Mouse (Mus musculus): ENCODE measurements around the gene Atg101. TPM values are rescaled to one million over a fixed set of nuclear protein-coding genes. Genes with fewer than 3 reads are reported as not detected.

Atg101 gene
- total and polyA plus RNA-seq, 2 experiments = 63.2 to 89.3 TPM

GRCm38 (mm10) chr15:101306459-101306858 lies 22.4 kb downstream of the Atg101 start:
- H3K27me3 ChIP-seq (ENCODE audit: control insufficient read depth, insufficient read depth, low read length) = no peaks in the 10 kb centered on the region
- no peaks in the 10 kb centered on the region for H3K79me2 ChIP-seq (ENCODE audit: control insufficient read depth, insufficient read depth, low read length)
- TF ChIP-seq CTCF (IDR thresholded peaks at IDR 0.05; ENCODE audit: low read depth, low read length) = no peak
- TF ChIP-seq POLR2A (IDR thresholded peaks at IDR 0.05; ENCODE audit: extremely low read depth, insufficient read depth, low read length) = no peak
- no peak overlapping the region for H3K27ac ChIP-seq (replicated peaks; ENCODE audit: insufficient read depth, low read depth, low read length)
- H3K4me3 ChIP-seq (ENCODE audit: insufficient read depth, low read depth, low read length) = no peak overlapping the region
- no peak for DNase-seq (ENCODE audit: extremely low read depth, low read depth, low spot score)
- no peaks in the 10 kb centered on the region for H3K4me1 ChIP-seq (ENCODE audit: control insufficient read depth, insufficient read depth, low read length)
- no peak overlapping the region for H3K9ac ChIP-seq (ENCODE audit: low read depth, low read length)
- 83% methylated on average over 4 of the region's 4 CpGs for WGBS
- H3K36me3 ChIP-seq (ENCODE audit: control insufficient read depth, insufficient read depth, low read length) = no peaks in the 10 kb centered on the region

GRCm38 (mm10) chr15:101308440-101309348 lies 24.6 kb downstream of the Atg101 start:
- TF ChIP-seq CTCF (IDR thresholded peaks at IDR 0.05; ENCODE audit: low read depth, low read length) (no peak), POLR2A (IDR thresholded peaks at IDR 0.05; ENCODE audit: extremely low read depth, insufficient read depth, low read length) (no peak)
- Histone ChIP-seq H3K79me2 (ENCODE audit: control insufficient read depth, insufficient read depth, low read length) (no peaks in the 10 kb centered on the region), H3K4me1 (ENCODE audit: control insufficient read depth, insufficient read depth, low read length) (no peaks in the 10 kb centered on the region), H3K27ac (replicated peaks; ENCODE audit: insufficient read depth, low read depth, low read length) (no peak overlapping the region), H3K4me3 (ENCODE audit: insufficient read depth, low read depth, low read length) (no peak overlapping the region), H3K27me3 (ENCODE audit: control insufficient read depth, insufficient read depth, low read length) (no peaks in the 10 kb centered on the region), H3K36me3 (ENCODE audit: control insufficient read depth, insufficient read depth, low read length) (no peaks in the 10 kb centered on the region), H3K9ac (ENCODE audit: low read depth, low read length) (no peak overlapping the region)
- no peak for DNase-seq (ENCODE audit: extremely low read depth, low read depth, low spot score)
- WGBS = 75% methylated on average over 13 of the region's 13 CpGs

- WGBS = 48% methylated on average over 5 of the region's 5 CpGs
- H3K27me3 ChIP-seq (ENCODE audit: control insufficient read depth, insufficient read depth, low read length) = no peaks in the 10 kb centered on the region
- DNase-seq (ENCODE audit: extremely low read depth, low read depth, low spot score) = no peak
- no peaks in the 10 kb centered on the region for H3K4me1 ChIP-seq (ENCODE audit: control insufficient read depth, insufficient read depth, low read length)
- no peak overlapping the region for H3K9ac ChIP-seq (ENCODE audit: low read depth, low read length)
- no peaks in the 10 kb centered on the region for H3K36me3 ChIP-seq (ENCODE audit: control insufficient read depth, insufficient read depth, low read length)
- no peak overlapping the region for H3K27ac ChIP-seq (replicated peaks; ENCODE audit: insufficient read depth, low read depth, low read length)
- H3K4me3 ChIP-seq (ENCODE audit: insufficient read depth, low read depth, low read length) = no peak overlapping the region
- H3K79me2 ChIP-seq (ENCODE audit: control insufficient read depth, insufficient read depth, low read length) = no peaks in the 10 kb centered on the region
- no peak for TF ChIP-seq CTCF (IDR thresholded peaks at IDR 0.05; ENCODE audit: low read depth, low read length)
- no peak for TF ChIP-seq POLR2A (IDR thresholded peaks at IDR 0.05; ENCODE audit: extremely low read depth, insufficient read depth, low read length)
Observed at GRCm38 (mm10) chr15:101309493-101309892, 25.4 kb downstream of the Atg101 start.

GRCm38 (mm10) chr15:101311087-101311770 lies 27.2 kb downstream of the Atg101 start:
- TF ChIP-seq POLR2A (IDR thresholded peaks at IDR 0.05; ENCODE audit: extremely low read depth, insufficient read depth, low read length) (no peak), CTCF (IDR thresholded peaks at IDR 0.05; ENCODE audit: low read depth, low read length) (no peak)
- H3K4me3 ChIP-seq (ENCODE audit: insufficient read depth, low read depth, low read length) = no peak overlapping the region
- 65% methylated on average over 14 of the region's 15 CpGs for whole genome bisulfite sequencing

DNA sequence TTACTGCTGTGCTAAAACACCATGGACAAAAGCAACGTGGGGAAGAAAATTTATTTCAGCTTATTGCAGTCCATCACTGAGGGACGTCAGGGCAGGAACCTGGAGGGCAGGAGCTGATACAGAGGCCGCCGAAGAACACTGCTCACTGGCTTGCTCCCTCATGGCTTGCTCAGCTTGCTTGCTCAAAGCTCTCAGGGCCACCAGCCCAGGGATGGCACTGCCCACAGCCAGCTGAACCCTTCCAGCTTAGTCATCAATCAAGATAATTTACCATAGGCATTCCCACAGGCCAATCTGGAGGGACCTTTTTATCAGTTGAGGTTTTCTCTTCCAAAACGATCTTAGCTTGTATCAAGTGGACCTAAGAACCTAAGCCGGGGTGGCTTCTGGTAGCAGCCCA lies 27.9 kb downstream of the Atg101 start:
- no peak for TF ChIP-seq CTCF (IDR thresholded peaks at IDR 0.05; ENCODE audit: low read depth, low read length)
- no peak for TF ChIP-seq POLR2A (IDR thresholded peaks at IDR 0.05; ENCODE audit: extremely low read depth, insufficient read depth, low read length)
- no peak overlapping the region for H3K27ac ChIP-seq (replicated peaks; ENCODE audit: insufficient read depth, low read depth, low read length)

More at GRCm38 (mm10) chr15:101311087-101311770, 27.2 kb downstream of the Atg101 start:
- Histone ChIP-seq H3K27ac (replicated peaks; ENCODE audit: insufficient read depth, low read depth, low read length) (no peak overlapping the region), H3K27me3 (ENCODE audit: control insufficient read depth, insufficient read depth, low read length) (no peaks in the 10 kb centered on the region), H3K9ac (ENCODE audit: low read depth, low read length) (no peak overlapping the region), H3K36me3 (ENCODE audit: control insufficient read depth, insufficient read depth, low read length) (no peaks in the 10 kb centered on the region), H3K4me1 (ENCODE audit: control insufficient read depth, insufficient read depth, low read length) (no peaks in the 10 kb centered on the region), H3K79me2 (ENCODE audit: control insufficient read depth, insufficient read depth, low read length) (no peaks in the 10 kb centered on the region)
- no peak for DNase-seq (ENCODE audit: extremely low read depth, low read depth, low spot score)

More for the DNA sequence above, 27.9 kb downstream of the Atg101 start:
- H3K36me3 ChIP-seq (ENCODE audit: control insufficient read depth, insufficient read depth, low read length) = no peaks in the 10 kb centered on the region
- H3K4me3 ChIP-seq (ENCODE audit: insufficient read depth, low read depth, low read length) = no peak overlapping the region
- DNase-seq (ENCODE audit: extremely low read depth, low read depth, low spot score) = no peak
- H3K4me1 ChIP-seq (ENCODE audit: control insufficient read depth, insufficient read depth, low read length) = no peaks in the 10 kb centered on the region
- no peak overlapping the region for H3K9ac ChIP-seq (ENCODE audit: low read depth, low read length)
- WGBS = 88% methylated on average over 6 of the region's 6 CpGs
- no peaks in the 10 kb centered on the region for H3K79me2 ChIP-seq (ENCODE audit: control insufficient read depth, insufficient read depth, low read length)
- no peaks in the 10 kb centered on the region for H3K27me3 ChIP-seq (ENCODE audit: control insufficient read depth, insufficient read depth, low read length)

Data from liver, adult 2 months (tissue).